Mouse (Mus musculus) CH12.LX (cell line): ENCODE data around the gene Smurf2.

Experiments used
- CTCF ChIP-seq, 2 experiments: IDR thresholded peaks in 1 of 2; conservative IDR thresholded peaks in 1 of 2; 2 replicates each; pipeline ENCODE4 v1.5.1; 2011 to 2012; ENCODE audit warnings: low read depth in 2 of 2, low read length in 2 of 2, improper control_type of control experiment in 1 of 2, inconsistent platforms in 1 of 2, mild to moderate bottlenecking in 1 of 2, moderate library complexity in 1 of 2
- EP300 ChIP-seq: IDR thresholded peaks from 2 replicates; pipeline ENCODE4 v1.6.1; 2011; ENCODE audit warnings: low read length, improper control_type of control experiment
- JUND ChIP-seq: conservative IDR thresholded peaks from 2 replicates; pipeline ENCODE4 v1.6.1; 2011; ENCODE audit warnings: low read depth, low read length, improper control_type of control experiment
- MEF2A ChIP-seq: IDR thresholded peaks from 2 replicates; pipeline ENCODE4 v1.6.1; 2014; ENCODE audit warnings: low read depth, mild to moderate bottlenecking, inconsistent platforms, low read length, improper control_type of control experiment, borderline replicate concordance
- NRF1 ChIP-seq: IDR thresholded peaks from 2 replicates; pipeline ENCODE4 v1.6.1; 2014; ENCODE audit warnings: low read depth, mild to moderate bottlenecking, inconsistent platforms, low read length, improper control_type of control experiment, moderate library complexity
- POLR2A ChIP-seq: IDR thresholded peaks from 2 replicates; pipeline ENCODE4 v1.6.1; 2011; ENCODE audit warnings: low read depth, mild to moderate bottlenecking, improper control_type of control experiment, low read length
- SIN3A ChIP-seq: IDR thresholded peaks from 2 replicates; pipeline ENCODE4 v1.6.1; 2012; ENCODE audit warnings: low read length, improper control_type of control experiment, inconsistent platforms
- SMC3 ChIP-seq: IDR thresholded peaks from 2 replicates; pipeline ENCODE4 v1.6.1; 2011; ENCODE audit warnings: low read depth, low read length, improper control_type of control experiment
- UBTF ChIP-seq: IDR thresholded peaks from 2 replicates; pipeline ENCODE4 v1.6.1; 2012; ENCODE audit warnings: low read depth, mild to moderate bottlenecking, inconsistent platforms, low read length, improper control_type of control experiment, moderate library complexity
- USF1 ChIP-seq: IDR thresholded peaks from 2 replicates; pipeline ENCODE4 v1.6.1; 2014; ENCODE audit warnings: low read depth, mild to moderate bottlenecking, inconsistent platforms, low read length, improper control_type of control experiment
- ZC3H11A ChIP-seq: IDR thresholded peaks from 2 replicates; pipeline ENCODE4 v1.6.1; 2012; ENCODE audit warnings: low read depth, mild to moderate bottlenecking, inconsistent platforms, low read length, improper control_type of control experiment
- ZNF384 ChIP-seq: IDR thresholded peaks from 2 replicates; pipeline ENCODE4 v1.6.1; 2012; ENCODE audit warnings: low read depth, low read length, improper control_type of control experiment, inconsistent platforms

- TF ChIP-seq POLR2A (no peak), JUND (no peak), USF1 (no peak), NRF1 (no peak), SIN3A (no peak), CTCF (conservative IDR thresholded peaks at IDR 0.05 in 1 of 2, IDR thresholded peaks at IDR 0.05 in 1 of 2; ENCODE audit: low read depth in 2 of 2, low read length in 2 of 2) (no peak), ZNF384 (no peak), SMC3 (no peak), MEF2A (no peak), ZC3H11A (no peak), UBTF (no peak), EP300 (no peak)
Measured at GRCm38 (mm10) chr11:106820252-106820651, 100.3 kb downstream of the Smurf2 start.
